ENCODE assay signal across 25 mouse cellular contexts in genomic region chr4:12750817-12751216, GRCm38 (mm10).
DNase-seq lines count a peak whose midpoint lies in the region; ATAC-seq lines count a peak whose summit lies in the region.
"Had no signal": no experiment of that assay in that cellular context is flagged by ENCODE, and none has a peak within 500 bp of the region (broad histone marks: within the 10 kb centered on the region; RNA-seq: fewer than 3 reads in every experiment).

No protein-coding gene starts in this region.

- H3K9me3 ChIP-seq in neural tube, embryonic 13.5 days = no peaks in the 10 kb centered on the region
- H3K9me3 ChIP-seq in neural tube, embryonic 15.5 days (replicated peaks) = no peaks in the 10 kb centered on the region
- H3K9me3 ChIP-seq: embryonic facial prominence, embryonic 10.5 days; embryonic facial prominence, embryonic 12.5 days; forebrain, embryonic 13.5 days; forebrain, embryonic 15.5 days; G1E had no signal

- no peak overlapping the region for H3K4me3 ChIP-seq in neural tube, embryonic 13.5 days
- no peak overlapping the region for H3K4me3 ChIP-seq in neural tube, embryonic 15.5 days (replicated peaks)
- H3K4me3 ChIP-seq: embryonic facial prominence, embryonic 10.5 days; embryonic facial prominence, embryonic 12.5 days; forebrain, embryonic 13.5 days; forebrain, embryonic 15.5 days had no signal

- ATAC-seq in frontal cortex, adult (ENCODE audit: low TSS enrichment) = peak; percentile 90
- ATAC-seq in neural tube, embryonic 13.5 days (ENCODE audit: low read depth) = peak; percentile 43; the same call in 1 of the 2 replicates
- ATAC-seq in neural tube, embryonic 15.5 days (ENCODE audit: low FRiP score) = no peak
- ATAC-seq: activated CD4-positive, CD25-positive, alpha-beta regulatory T cell, adult 4 months; CD4-positive, CD25-positive, alpha-beta regulatory T cell, adult 4 months; forebrain, embryonic 13.5 days; forebrain, embryonic 15.5 days; forebrain, postnatal 0 days; Patski had no signal

- no peak overlapping the region for H3K9ac ChIP-seq in neural tube, embryonic 13.5 days
- H3K9ac ChIP-seq in neural tube, embryonic 15.5 days (replicated peaks) = no peak overlapping the region
- H3K9ac ChIP-seq: embryonic facial prominence, embryonic 12.5 days; forebrain, embryonic 13.5 days; forebrain, embryonic 15.5 days; forebrain, postnatal 0 days had no signal

- peak overlapping the region; percentile 65 for H3K27ac ChIP-seq in neural tube, embryonic 13.5 days (replicated peaks)
- 0 out of 2 replicates have a peak overlapping the region, but pooled peaks have one; percentile 4 for H3K27ac ChIP-seq in neural tube, embryonic 15.5 days (replicated peaks)
- H3K27ac ChIP-seq: embryonic facial prominence, embryonic 10.5 days; embryonic facial prominence, embryonic 12.5 days; forebrain, embryonic 13.5 days; forebrain, embryonic 15.5 days had no signal

- no peaks in the 10 kb centered on the region for H3K4me1 ChIP-seq in neural tube, embryonic 13.5 days (replicated peaks)
- no peaks in the 10 kb centered on the region for H3K4me1 ChIP-seq in neural tube, embryonic 15.5 days
- H3K4me1 ChIP-seq: embryonic facial prominence, embryonic 10.5 days; embryonic facial prominence, embryonic 12.5 days had no signal

- DNase-seq in frontal cortex, postnatal 36 days (ENCODE audit: low spot score in 2 of 2) = no peak
- DNase-seq in neural tube, embryonic 10.5 days (ENCODE audit: extremely low spot score, low spot score) = no peak
- DNase-seq in retina, embryonic 14.5 days (ENCODE audit: low spot score) = no peak
- DNase-seq: adrenal gland, adult 8-10 months; adrenal gland, postnatal 14 days; adrenal gland, postnatal 36 days; B cell, adult 2 months; cerebellum, adult 11-12 months; cerebellum, adult 2 months; cerebellum, adult 9-10 months; cerebellum, postnatal 10 days; cerebellum, postnatal 25 days; forebrain, postnatal 0 days had no signal

- H3K27me3 ChIP-seq in neural tube, embryonic 13.5 days = no peaks in the 10 kb centered on the region
- H3K27me3 ChIP-seq in neural tube, embryonic 15.5 days (replicated peaks) = no peaks in the 10 kb centered on the region
- H3K27me3 ChIP-seq: CH12.LX; embryonic facial prominence, embryonic 12.5 days; forebrain, embryonic 13.5 days; forebrain, embryonic 15.5 days; Patski had no signal

- 74% methylated on average over 2 of the region's 2 CpGs for WGBS in neural tube, embryonic 13.5 days
- WGBS in neural tube, embryonic 15.5 days = 76% methylated on average over 2 of the region's 2 CpGs

- no peak overlapping the region for H3K4me2 ChIP-seq in neural tube, embryonic 13.5 days
- H3K4me2 ChIP-seq in neural tube, embryonic 15.5 days = no peak overlapping the region
- H3K4me2 ChIP-seq: embryonic facial prominence, embryonic 12.5 days; forebrain, embryonic 13.5 days; forebrain, embryonic 15.5 days had no signal

- H3K36me3 ChIP-seq in neural tube, embryonic 13.5 days = no peaks in the 10 kb centered on the region
- H3K36me3 ChIP-seq in neural tube, embryonic 15.5 days = no peaks in the 10 kb centered on the region
- H3K36me3 ChIP-seq: embryonic facial prominence, embryonic 10.5 days; embryonic facial prominence, embryonic 12.5 days; forebrain, embryonic 15.5 days; G1E had no signal
